Mouse (Mus musculus) small intestine, adult 2 months (tissue): Measurements from ENCODE around the gene Cbfa2t3.

ENCODE experiments used
- CTCF ChIP-seq: fragments of 200-500 bp; IDR thresholded peaks from 2 replicates; pipeline ENCODE4 v1.5.1; 2012; ENCODE audit warnings: low read depth, mild to moderate bottlenecking, control low read depth, inconsistent platforms, low read length, moderate library complexity, mixed read lengths; ENCODE audit not compliant: insufficient replicate concordance, insufficient read length; ENCODE audit errors: extremely low read depth
- POLR2A ChIP-seq: fragments of 200-500 bp; IDR thresholded peaks from 2 replicates; pipeline ENCODE4 v1.6.1; 2012; ENCODE audit warnings: low read depth, mild to moderate bottlenecking, control low read depth, inconsistent platforms, low read length, moderate library complexity

GRCm38 (mm10) chr8:122675596-122676420, 23.1 kb downstream of the Cbfa2t3 start:
- TF ChIP-seq POLR2A: no peak
- TF ChIP-seq CTCF: no peak
